Mouse (Mus musculus) layer of hippocampus, adult 2 months (tissue): ENCODE data around the gene Hoxa9. TPM values are rescaled to one million over a fixed set of nuclear protein-coding genes. Genes with fewer than 3 reads are reported as not detected.

Source experiments
- DNase-seq, 2 experiments: peaks; one replicate each; pipeline ENCODE4 v3.0.0; 2022; ENCODE audit warnings: low spot score in 2 of 2
- H3K27ac ChIP-seq: fragments of 200-600 bp; 2 replicates; pipeline ENCODE4 v1.8.1; 2022
- H3K4me3 ChIP-seq: fragments of 200-600 bp; 2 replicates; pipeline ENCODE4 v1.8.1; 2022; ENCODE audit warnings: mild to moderate bottlenecking
- CTCF ChIP-seq: fragments of 200-600 bp; conservative IDR thresholded peaks from 2 replicates; pipeline ENCODE4 v1.8.1; 2022; ENCODE audit warnings: antibody characterized with exemption, mild to moderate bottlenecking, moderate library complexity
- total RNA-seq, 2 experiments: library from RNA; stranded (reverse); gene quantifications; 2 replicates each; pipeline ENCODE4 v1.2.3; 2021

Hoxa9 gene
- total RNA-seq, 2 experiments from 2014 or later: not detected

GRCm38 (mm10) chr6:52235267-52235666, 4.4 kb upstream of the Hoxa9 start:
- no peak overlapping the region for H3K4me3 ChIP-seq
- no peak overlapping the region for H3K27ac ChIP-seq
- no peak for DNase-seq
- TF ChIP-seq CTCF: no peak

GRCm38 (mm10) chr6:52234428-52235140, 3.7 kb upstream of the Hoxa9 start:
- no peak overlapping the region for H3K4me3 ChIP-seq
- no peak overlapping the region for H3K27ac ChIP-seq
- TF ChIP-seq CTCF: no peak
- no peak for DNase-seq

DNA sequence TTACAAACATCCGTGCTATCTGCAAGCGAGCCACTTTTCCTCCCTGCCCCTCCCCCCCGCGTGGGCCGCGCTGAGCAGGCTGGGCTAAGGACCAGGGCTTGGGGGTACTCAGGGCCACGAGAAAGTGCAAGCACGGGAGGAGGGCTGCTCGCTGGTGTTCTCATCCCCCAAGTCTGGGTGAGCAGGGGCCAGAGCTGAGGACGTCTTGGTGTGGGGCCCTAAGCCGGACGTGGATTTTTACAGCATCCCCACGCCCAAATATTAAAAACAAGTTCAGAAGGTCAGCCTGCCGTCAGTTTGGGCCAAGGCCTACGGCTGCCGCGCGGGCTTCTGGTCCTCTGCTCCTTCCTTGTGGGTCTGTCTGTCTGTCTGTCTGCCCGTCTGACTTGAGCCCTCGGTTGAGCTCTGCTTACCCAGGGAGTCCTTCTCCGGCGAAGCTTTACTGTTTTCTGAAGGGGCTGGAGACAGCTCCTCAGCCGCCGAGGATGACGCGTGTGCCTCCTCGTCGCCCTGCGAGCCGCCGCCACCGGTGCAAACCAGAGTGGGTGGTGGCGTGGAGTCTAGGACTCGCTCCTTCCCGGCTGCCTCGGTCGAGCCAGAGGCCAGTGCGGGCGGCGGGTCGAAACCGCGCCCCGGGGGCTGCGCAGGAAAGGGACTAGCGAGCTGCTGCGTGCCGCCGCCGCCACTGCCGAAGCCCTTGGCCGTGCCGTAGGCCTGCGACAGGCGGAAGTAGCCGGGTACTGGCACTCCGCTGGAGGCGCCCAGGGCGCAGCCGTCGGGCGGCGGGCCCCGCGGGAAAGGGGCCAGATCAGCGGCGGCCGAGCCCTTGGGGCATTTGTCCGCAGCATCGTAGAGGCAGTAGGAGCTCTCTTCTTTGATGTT, 2.9 kb upstream of the Hoxa9 start:
- no peak for TF ChIP-seq CTCF
- DNase-seq: no peak
- no peak overlapping the region for H3K4me3 ChIP-seq
- no peak overlapping the region for H3K27ac ChIP-seq

GRCm38 (mm10) chr6:52232984-52233545, 2.2 kb upstream of the Hoxa9 start:
- no peak overlapping the region for H3K27ac ChIP-seq
- DNase-seq: no peak
- H3K4me3 ChIP-seq: no peak overlapping the region
- TF ChIP-seq CTCF: no peak

DNA sequence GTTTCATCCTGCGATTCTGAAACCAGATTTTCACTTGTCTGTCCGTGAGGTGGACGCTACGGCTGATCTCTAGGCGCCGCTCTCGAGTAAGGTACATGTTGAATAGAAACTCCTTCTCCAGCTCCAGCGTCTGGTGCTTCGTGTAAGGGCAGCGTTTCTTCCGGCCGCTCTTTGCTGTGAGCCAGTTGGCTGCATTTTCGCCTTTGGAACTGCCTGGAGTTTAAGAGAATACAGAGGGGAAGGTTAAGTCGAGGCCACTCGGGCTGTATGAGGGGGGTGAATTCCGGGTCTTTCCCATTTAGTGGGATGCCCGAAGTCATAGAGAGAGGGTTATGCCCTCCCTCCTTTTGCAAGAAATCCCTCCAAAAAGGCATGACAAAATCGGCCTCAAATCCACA, 1.7 kb upstream of the Hoxa9 start:
- TF ChIP-seq CTCF: no peak
- DNase-seq: no peak
- no peak overlapping the region for H3K4me3 ChIP-seq
- no peak overlapping the region for H3K27ac ChIP-seq

GRCm38 (mm10) chr6:52231885-52232567, 1.1 kb upstream of the Hoxa9 start:
- Histone ChIP-seq H3K27ac (no peak overlapping the region), H3K4me3 (no peak overlapping the region)
- no peak for TF ChIP-seq CTCF
- DNase-seq: no peak

DNA sequence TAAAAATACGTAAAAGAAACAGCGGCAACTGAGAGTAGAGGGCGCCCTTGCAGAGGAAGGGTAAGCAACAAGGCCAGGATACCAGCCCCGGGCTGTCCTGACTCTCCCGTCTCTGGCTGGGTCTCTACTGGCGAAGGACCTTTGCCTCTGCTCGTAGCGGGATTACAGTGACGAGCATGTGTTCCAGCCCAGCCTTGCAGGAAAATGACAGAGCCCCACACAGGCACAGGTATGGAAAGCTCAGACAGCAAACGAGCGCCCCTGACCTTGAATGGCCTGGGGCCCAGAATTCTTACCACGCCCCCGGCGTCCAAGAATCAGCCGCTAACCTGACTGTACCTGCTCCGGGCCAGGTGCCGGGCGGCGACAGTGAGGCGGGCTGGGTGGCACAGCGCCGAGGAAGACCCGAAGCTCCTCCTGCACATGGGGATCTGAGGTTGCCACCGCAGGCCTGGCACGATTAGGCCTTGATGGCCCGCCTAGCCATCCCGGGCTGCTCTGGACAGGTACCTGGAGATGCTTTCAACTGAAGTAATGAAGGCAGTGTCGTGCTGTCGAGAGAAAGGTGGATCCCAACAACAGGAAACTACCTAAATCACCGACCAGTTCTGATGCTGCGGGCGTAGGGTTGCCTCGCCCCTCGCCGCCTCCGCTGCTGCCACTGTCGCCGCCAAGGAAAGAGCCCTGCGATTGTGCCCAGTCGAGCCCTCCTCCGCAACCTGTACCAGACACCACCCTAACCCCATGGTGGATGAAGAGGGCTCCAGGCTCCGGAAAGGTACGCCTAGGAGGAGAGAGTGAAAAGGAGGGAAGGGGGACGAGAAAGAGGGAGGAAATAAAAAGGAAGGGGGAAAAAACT, 1.1 kb downstream of the Hoxa9 start:
- no peak for DNase-seq
- H3K27ac ChIP-seq: no peak overlapping the region
- TF ChIP-seq CTCF: no peak
- no peak overlapping the region for H3K4me3 ChIP-seq

DNA sequence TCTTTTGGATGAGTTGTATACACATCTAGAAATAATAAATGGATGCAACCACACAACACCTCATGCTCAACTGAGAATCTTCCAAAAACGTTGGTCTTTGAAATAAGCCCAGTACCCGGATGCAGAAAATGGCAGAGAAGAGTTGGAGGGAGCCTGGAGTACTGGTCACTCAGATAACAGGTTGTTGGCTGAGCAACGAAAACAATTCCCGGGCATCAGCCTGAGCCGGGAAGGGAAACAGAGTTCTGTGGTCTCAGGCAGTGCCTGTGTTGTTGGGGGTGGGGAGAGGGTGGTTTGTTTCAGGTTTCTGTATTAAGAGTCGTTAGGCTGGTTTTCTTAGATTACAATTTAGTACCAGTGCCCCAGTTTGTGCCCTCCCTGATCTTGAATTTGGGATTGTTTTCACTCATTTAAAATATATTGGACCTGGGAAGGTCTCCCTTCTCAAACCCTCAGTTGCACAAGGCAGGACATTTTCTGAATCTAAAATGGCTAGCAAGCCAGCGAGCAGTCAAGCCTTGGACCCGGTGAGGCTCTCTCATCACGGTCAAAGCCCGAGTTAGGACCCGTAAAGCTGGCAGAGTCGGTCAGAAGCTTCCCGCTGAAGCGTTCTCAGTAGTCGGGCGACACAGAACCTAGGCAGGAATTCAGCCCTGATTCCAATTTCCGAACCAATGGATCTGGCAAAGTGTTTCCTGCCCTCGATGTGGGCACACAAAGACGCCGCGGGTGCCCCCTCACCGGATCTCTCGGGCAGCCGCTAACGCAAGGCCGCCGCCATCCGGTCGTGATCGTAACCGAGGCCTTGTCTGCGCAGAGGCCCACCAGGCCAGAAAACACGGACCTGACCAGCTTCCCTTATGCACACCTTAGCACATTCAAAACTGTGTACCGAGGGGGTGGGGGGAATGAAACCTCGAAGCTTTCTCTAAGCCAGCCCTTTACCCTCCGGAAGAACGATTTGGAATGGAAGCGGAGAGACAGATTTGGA, 2.1 kb downstream of the Hoxa9 start:
- DNase-seq: no peak
- Histone ChIP-seq H3K27ac (no peak overlapping the region), H3K4me3 (no peak overlapping the region)
- TF ChIP-seq CTCF: no peak

- no peak for DNase-seq
- Histone ChIP-seq H3K4me3 (no peak overlapping the region), H3K27ac (no peak overlapping the region)
- no peak for TF ChIP-seq CTCF
These were observed 3.2 kb downstream of the Hoxa9 start for GRCm38 (mm10) chr6:52227470-52228222.

DNA sequence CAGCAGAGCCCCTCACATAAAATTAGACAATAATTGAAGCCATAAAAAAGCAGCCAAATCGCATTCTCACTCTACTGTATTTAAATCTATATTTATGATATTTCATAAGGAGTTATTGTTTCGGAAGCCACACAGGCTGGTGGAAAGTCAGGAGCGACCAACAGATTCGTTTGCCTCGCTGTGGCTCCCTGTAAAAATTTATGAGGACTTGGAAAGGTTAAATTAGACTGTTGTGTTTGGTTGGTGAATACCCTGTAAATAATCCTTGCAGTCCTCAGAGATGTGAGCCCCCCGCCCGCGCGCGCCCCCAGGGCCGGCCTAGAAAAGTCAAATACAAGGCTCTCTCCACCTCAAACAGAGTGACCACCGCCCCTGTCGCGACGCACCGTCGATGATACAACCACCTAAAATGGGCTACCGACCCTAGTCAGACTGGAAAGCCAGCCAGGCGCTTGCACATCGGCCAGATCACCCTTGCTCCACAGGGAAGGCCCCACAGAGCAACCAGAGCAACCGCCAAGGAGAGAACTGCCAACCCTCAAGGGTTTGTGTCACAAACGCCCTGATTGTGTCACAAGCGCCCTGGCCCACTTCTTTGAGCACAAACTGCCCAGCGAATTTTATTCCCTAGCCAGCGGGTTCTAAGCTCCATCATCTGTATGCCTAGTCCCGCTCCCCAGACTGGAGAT, 4.2 kb downstream of the Hoxa9 start:
- Histone ChIP-seq H3K4me3 (no peak overlapping the region), H3K27ac (no peak overlapping the region)
- no peak for DNase-seq
- TF ChIP-seq CTCF: no peak
